Mouse (Mus musculus) stomach, adult 2 months (tissue): ENCODE results near the gene Smarcal1. TPM values are rescaled to one million over a fixed set of nuclear protein-coding genes. Genes with fewer than 3 reads are reported as not detected.

Experiments
- polyA plus RNA-seq: library from polyadenylated mRNA; depleted of rRNA; stranded (reverse); fragments of >200 nt; gene quantifications from 2 replicates; pipeline ENCODE4 v1.2.3, GENCODE M21; 2012; rRNA removed

Gene Smarcal1
- 7.3 and 10.2 TPM in 2 replicates for polyA plus RNA-seq

DNA sequence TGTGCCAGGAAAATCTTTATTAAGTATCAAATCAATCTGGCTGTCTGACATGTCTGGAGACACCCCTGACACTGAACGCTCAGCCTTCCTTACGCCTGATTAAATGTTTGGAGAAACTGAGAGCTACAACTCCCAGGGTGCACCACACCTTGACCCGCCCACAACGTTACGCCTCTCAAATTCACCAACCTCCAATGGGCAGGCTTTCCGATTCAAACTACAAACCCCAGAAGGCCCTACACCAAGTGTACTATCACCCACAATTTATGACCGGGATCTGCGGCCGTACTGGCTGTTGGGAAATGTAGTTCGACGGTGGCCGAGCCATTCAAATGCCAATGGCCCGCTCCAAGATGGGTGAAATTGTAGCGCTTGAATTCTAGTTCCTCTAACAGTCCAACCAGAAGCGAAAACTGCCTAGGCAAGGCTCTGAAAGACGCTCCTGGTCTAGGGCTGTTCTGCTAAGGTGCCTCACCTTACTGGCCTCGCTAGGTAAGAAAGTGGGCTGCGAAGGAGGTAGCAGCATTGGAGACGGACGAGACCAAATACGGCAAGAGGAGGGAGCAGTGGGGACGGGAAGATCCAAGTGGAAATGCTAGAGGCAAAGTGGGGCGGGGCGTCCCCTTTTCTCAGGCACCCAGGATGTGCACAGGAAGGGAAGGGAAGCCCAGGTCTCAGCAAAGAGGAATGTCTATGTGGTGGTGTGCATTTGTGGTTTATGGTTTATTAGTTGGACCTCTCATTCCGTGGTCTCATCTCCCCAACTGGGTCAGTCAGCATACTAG, at the start of gene Smarcal1:
Gene Smarcal1, plus strand, starts transcription at position 305 of the 785 bp plus-strand sequence.

DNA sequence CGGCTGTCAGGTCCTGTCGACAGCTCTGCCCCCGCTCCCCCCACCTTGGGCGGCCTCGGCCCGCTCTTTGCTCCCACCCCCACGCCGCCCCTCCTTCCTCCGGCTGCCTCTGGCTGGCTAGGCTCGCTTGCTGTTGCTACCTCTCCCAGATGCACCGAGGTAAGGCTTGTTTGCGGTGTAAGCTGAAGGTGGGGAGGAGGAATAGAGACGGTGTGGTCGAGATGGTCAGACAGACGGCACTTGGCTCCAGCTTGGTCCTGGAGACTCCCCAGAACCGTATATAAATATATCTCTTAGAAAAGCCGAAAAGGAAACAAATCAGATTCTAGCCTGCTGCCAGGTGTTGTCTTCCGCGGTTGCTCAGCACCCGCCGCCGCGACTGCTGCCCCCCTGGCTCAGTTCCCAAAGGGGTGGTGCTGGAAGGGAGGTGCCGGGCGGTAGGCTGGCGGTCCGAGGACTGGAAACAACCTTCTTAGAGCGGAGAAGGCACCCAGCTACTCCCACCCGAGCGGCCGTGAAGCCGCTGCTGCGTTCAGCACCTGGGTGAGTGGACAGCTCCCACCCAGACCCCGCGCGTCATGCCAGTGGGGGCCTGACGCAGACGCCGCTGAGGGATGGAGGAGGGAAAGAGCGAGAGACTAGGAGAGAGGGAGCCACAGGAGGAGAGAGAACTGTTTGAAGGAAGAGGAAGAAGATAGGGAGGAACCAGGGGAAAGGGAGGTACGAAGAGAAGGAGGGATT, 46.3 kb upstream of the Smarcal1 start, which contains the start of gene March4:
Gene March4, minus strand, starts transcription at position 320 of the 741 bp plus-strand sequence.

Other genes with a start within 250 kb of the Smarcal1 start
- gene March4, start 46.3 kb upstream of the Smarcal1 start, polyA plus RNA-seq = 0.02 and 0.05 TPM in 2 replicates
- gene Ankar, start 117.3 kb downstream of the Smarcal1 start, polyA plus RNA-seq = not detected in 2 replicates
- gene Rpl37a, start 128.0 kb downstream of the Smarcal1 start, polyA plus RNA-seq = 123 and 130 TPM in 2 replicates
- 157 and 862 TPM in 2 replicates for gene Igfbp2, start 241.3 kb downstream of the Smarcal1 start, polyA plus RNA-seq